In genomic region chr1:91861511-91861910, GRCm38 (mm10) we compare ENCODE assay signal across 21 mouse cellular contexts.
A peak's percentile ranks its signal among the peaks of the same experiment; 100 is the strongest.
DNase-seq lines count a peak whose midpoint lies in the region; ATAC-seq and TF ChIP-seq lines count a peak whose summit lies in the region.
"Had no signal": no experiment of that assay in that cellular context is flagged by ENCODE, and none has a peak within 500 bp of the region (broad histone marks: within the 10 kb centered on the region; RNA-seq: fewer than 3 reads in every experiment).

No protein-coding gene starts in this region.

- H3K4me2 ChIP-seq in intestine, embryonic 14.5 days (ENCODE audit: low read length), result no peak overlapping the region
- H3K4me2 ChIP-seq in intestine, postnatal 0 days (replicated peaks; ENCODE audit: low read depth), result no peak overlapping the region
- H3K4me2 ChIP-seq: embryonic facial prominence, embryonic 12.5 days; hindbrain, embryonic 15.5 days had no signal

- H3K9me3 ChIP-seq in intestine, embryonic 14.5 days (ENCODE audit: control insufficient read depth, low read length), result no peaks in the 10 kb centered on the region
- H3K9me3 ChIP-seq in intestine, postnatal 0 days (ENCODE audit: control insufficient read depth), result no peaks in the 10 kb centered on the region
- no peaks in the 10 kb centered on the region for H3K9me3 ChIP-seq in megakaryocyte, embryonic 14.5 days
- no peaks in the 10 kb centered on the region for H3K9me3 ChIP-seq in G1E (replicated peaks)
- H3K9me3 ChIP-seq: embryonic facial prominence, embryonic 12.5 days; hindbrain, embryonic 15.5 days had no signal

- H3K27ac ChIP-seq in intestine, embryonic 14.5 days (ENCODE audit: low read depth), result no peak overlapping the region
- H3K27ac ChIP-seq in intestine, postnatal 0 days (ENCODE audit: low read depth, low read length), result no peak overlapping the region
- H3K27ac ChIP-seq: embryonic facial prominence, embryonic 12.5 days; gastrocnemius, adult 2 months; hindbrain, embryonic 15.5 days had no signal

- intact Hi-C loops in heart, postnatal 14 days (cut with DNase I), result no loop called here

- DNase-seq in heart, adult 11 months, result peak; percentile 78
- DNase-seq in heart, postnatal 14 days, result no peak
- peak; percentile 46 for DNase-seq in intestine, embryonic 14.5 days (ENCODE audit: low spot score)
- peak; percentile 29 for DNase-seq in G1E (ENCODE audit: low spot score)
- no peak for DNase-seq in left cerebral cortex, adult 8-10 months (ENCODE audit: low spot score in 2 of 2)
- DNase-seq: adrenal gland, postnatal 10 days; cerebellum, adult 11 months; cerebellum, adult 8-10 months; cerebellum, postnatal 14 days; embryo, embryonic 11 days; gastrocnemius, adult 2 months; gastrocnemius, postnatal 25 days; heart, adult 18-20 months; heart, postnatal 10 days; kidney, adult 11 months had no signal

- ATAC-seq in intestine, embryonic 14.5 days (replicated peaks; ENCODE audit: low FRiP score, low TSS enrichment, low read depth), result no peak
- no peak for ATAC-seq in intestine, postnatal 0 days
- no peak for ATAC-seq in megakaryocyte, adult 5-6 weeks (ENCODE audit: poor library complexity, severe bottlenecking)
- peak; percentile 62 for ATAC-seq in G1E (ENCODE audit: extremely low read depth, insufficient number of reproducible peaks, low FRiP score, poor library complexity, severe bottlenecking)
- ATAC-seq: forebrain, embryonic 14.5 days had no signal

- no peak overlapping the region for H3K9ac ChIP-seq in intestine, embryonic 14.5 days (ENCODE audit: low read length)
- H3K9ac ChIP-seq in intestine, postnatal 0 days (ENCODE audit: low read depth, low read length), result no peak overlapping the region
- H3K9ac ChIP-seq: embryonic facial prominence, embryonic 12.5 days; hindbrain, embryonic 15.5 days had no signal

- H3K4me1 ChIP-seq in intestine, embryonic 14.5 days (replicated peaks; ENCODE audit: control insufficient read depth, insufficient read depth, low read length), result peaks cover 12% of the 10 kb centered on the region
- H3K4me1 ChIP-seq in intestine, postnatal 0 days (replicated peaks; ENCODE audit: control insufficient read depth, insufficient read depth, low read length), result 0 out of 2 replicates have a peak, but pooled peaks cover 4% of the 10 kb centered on the region
- no peaks in the 10 kb centered on the region for H3K4me1 ChIP-seq in megakaryocyte, embryonic 14.5 days
- H3K4me1 ChIP-seq in G1E (ENCODE audit: insufficient read depth, low read depth, low read length), result peaks cover 19% of the 10 kb centered on the region
- H3K4me1 ChIP-seq: hindbrain, embryonic 15.5 days had no signal

- 44% methylated on average over 7 of the region's 7 CpGs for WGBS in intestine, embryonic 14.5 days
- WGBS in intestine, postnatal 0 days, result 44% methylated on average over 7 of the region's 7 CpGs

- no peaks in the 10 kb centered on the region for H3K27me3 ChIP-seq in intestine, embryonic 14.5 days (replicated peaks; ENCODE audit: control insufficient read depth, insufficient read depth, low read length)
- H3K27me3 ChIP-seq in intestine, postnatal 0 days (replicated peaks; ENCODE audit: control insufficient read depth, insufficient read depth, low read length), result no peaks in the 10 kb centered on the region
- peaks cover 27% of the 10 kb centered on the region for H3K27me3 ChIP-seq in megakaryocyte, embryonic 14.5 days (replicated peaks)
- peaks cover 12% of the 10 kb centered on the region for H3K27me3 ChIP-seq in G1E (ENCODE audit: insufficient read depth, low read length)
- H3K27me3 ChIP-seq: embryonic facial prominence, embryonic 12.5 days; hindbrain, embryonic 15.5 days had no signal

- H3K36me3 ChIP-seq in intestine, embryonic 14.5 days (ENCODE audit: control insufficient read depth, insufficient read depth, low read length), result no peaks in the 10 kb centered on the region
- no peaks in the 10 kb centered on the region for H3K36me3 ChIP-seq in intestine, postnatal 0 days (ENCODE audit: control insufficient read depth, insufficient read depth)
- H3K36me3 ChIP-seq in megakaryocyte, embryonic 14.5 days (replicated peaks; ENCODE audit: low read length), result no peaks in the 10 kb centered on the region
- no peaks in the 10 kb centered on the region for H3K36me3 ChIP-seq in G1E (replicated peaks)
- H3K36me3 ChIP-seq: embryonic facial prominence, embryonic 12.5 days; hindbrain, embryonic 15.5 days had no signal

- TF ChIP-seq CTCF in intestine, postnatal 0 days (IDR thresholded peaks at IDR 0.05; ENCODE audit: low read depth), result no peak
- TF ChIP-seq CTCF in G1E (IDR thresholded peaks at IDR 0.05; ENCODE audit: low read depth, low read length), result no peak

- H3K4me3 ChIP-seq in intestine, embryonic 14.5 days (ENCODE audit: low read depth, low read length), result no peak overlapping the region
- H3K4me3 ChIP-seq in intestine, postnatal 0 days (ENCODE audit: low read depth, low read length), result no peak overlapping the region
- H3K4me3 ChIP-seq in megakaryocyte, embryonic 14.5 days (replicated peaks), result peak overlapping the region; percentile 48
- no peak overlapping the region; the same call in 1 of the 2 replicates for H3K4me3 ChIP-seq in G1E (ENCODE audit: low read depth, low read length)
- H3K4me3 ChIP-seq: embryonic facial prominence, embryonic 12.5 days; gastrocnemius, adult 2 months; hindbrain, embryonic 15.5 days had no signal

Comparison
In these comparisons a context has a peak if more than half of its experiments do, and no peak if none do; other contexts are left out.
1. DNase-seq: peak in heart, adult 11 months (single experiment), intestine, embryonic 14.5 days (single experiment) and G1E (single experiment); none in heart, postnatal 14 days (0 of 2) and left cerebral cortex, adult 8-10 months (0 of 2).